Mouse (Mus musculus): ENCODE data around the gene Ntrk2. TPM values are rescaled to one million over a fixed set of nuclear protein-coding genes. Genes with fewer than 3 reads are reported as not detected.
A peak's percentile ranks its signal among the peaks of the same experiment; 100 is the strongest.

Gene Ntrk2
- total RNA-seq (2014; rRNA removed) (229 and 233 TPM in 2 replicates), polyA plus RNA-seq (2015; fragmentation: Nextera tagmentation; extraction: Ambion mirVana) (158 and 160 TPM in 2 replicates)

DNA sequence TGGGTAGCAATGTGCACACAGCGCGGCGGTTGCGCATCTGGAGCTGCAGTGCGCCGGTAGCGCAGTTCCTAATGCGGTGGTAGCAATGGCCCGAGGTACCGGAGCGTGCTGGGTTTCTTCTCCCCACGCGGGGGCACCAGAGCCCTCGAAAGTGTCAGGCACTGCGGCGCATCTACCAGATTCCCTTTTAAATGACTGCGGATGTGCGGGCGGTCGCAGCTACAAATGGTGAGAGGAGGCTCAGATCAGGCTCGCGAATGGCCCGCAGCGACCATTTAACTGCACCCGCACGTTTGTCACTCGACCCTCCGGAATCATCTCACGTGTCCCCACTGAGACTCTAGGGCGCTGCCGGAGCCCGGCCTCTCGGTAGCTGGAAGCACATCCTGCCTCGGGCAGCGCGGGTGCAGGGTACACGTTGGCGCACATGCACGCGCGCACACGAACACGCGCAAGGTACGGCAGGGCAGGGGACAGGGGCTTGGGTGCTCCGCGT is at the start of gene Ntrk2:
Gene Ntrk2 (plus strand): TSS at position 173 of the 496 bp plus-strand sequence.
- Histone ChIP-seq H3K4me3 (ENCODE audit: low read length) (peak within 1 kb of the TSS; percentile 82), H3K36me3 (ENCODE audit: insufficient read depth, low read length) (no peaks in the 10 kb centered on the region), H3K27me3 (ENCODE audit: insufficient read depth, low read length) (no peaks in the 10 kb centered on the region), H3K27ac (peak within 1 kb of the TSS; percentile 98), H3K4me2 (ENCODE audit: low read depth, low read length) (peak within 1 kb of the TSS; percentile 70), H3K9me3 (ENCODE audit: low read length) (no peaks in the 10 kb centered on the region), H3K4me1 (ENCODE audit: insufficient read depth, low read length) (0 out of 2 replicates have a peak, but pooled peaks cover 5% of the 10 kb centered on the region), H3K9ac (replicated peaks; ENCODE audit: low read length) (peak within 1 kb of the TSS; percentile 91)
- ATAC-seq (peak; percentile 83), DNase-seq (ENCODE audit: low spot score) (peak; percentile 97)
- under 1% methylated on average over 47 of the region's 47 CpGs for WGBS
- TF ChIP-seq CTCF (IDR thresholded peaks at IDR 0.05; ENCODE audit: low read depth), result peak; percentile 89

- Histone ChIP-seq H3K4me3 (ENCODE audit: low read length) (no peak overlapping the region), H3K36me3 (ENCODE audit: insufficient read depth, low read length) (no peaks in the 10 kb centered on the region), H3K27ac (no peak overlapping the region), H3K9ac (replicated peaks; ENCODE audit: low read length) (no peak overlapping the region), H3K27me3 (ENCODE audit: insufficient read depth, low read length) (no peaks in the 10 kb centered on the region), H3K4me1 (ENCODE audit: insufficient read depth, low read length) (no peaks in the 10 kb centered on the region), H3K9me3 (ENCODE audit: low read length) (no peaks in the 10 kb centered on the region), H3K4me2 (ENCODE audit: low read depth, low read length) (no peak overlapping the region)
- WGBS, result 83% methylated on average over 5 of the region's 5 CpGs
- ATAC-seq, result no peak
- DNase-seq (ENCODE audit: low spot score), result no peak
- no peak for TF ChIP-seq CTCF (IDR thresholded peaks at IDR 0.05; ENCODE audit: low read depth)
Observed at GRCm38 (mm10) chr13:58761003-58761630, 45.3 kb upstream of the Ntrk2 start.

- Histone ChIP-seq H3K27me3 (ENCODE audit: insufficient read depth, low read length) (no peaks in the 10 kb centered on the region), H3K36me3 (ENCODE audit: insufficient read depth, low read length) (no peaks in the 10 kb centered on the region), H3K4me1 (ENCODE audit: insufficient read depth, low read length) (no peaks in the 10 kb centered on the region), H3K27ac (no peak overlapping the region), H3K4me2 (ENCODE audit: low read depth, low read length) (no peak overlapping the region), H3K4me3 (ENCODE audit: low read length) (no peak overlapping the region), H3K9me3 (ENCODE audit: low read length) (no peaks in the 10 kb centered on the region), H3K9ac (replicated peaks; ENCODE audit: low read length) (no peak overlapping the region)
- DNase-seq (ENCODE audit: low spot score), result no peak
- ATAC-seq, result no peak
- no peak for TF ChIP-seq CTCF (IDR thresholded peaks at IDR 0.05; ENCODE audit: low read depth)
- 90% methylated on average over 6 of the region's 6 CpGs for WGBS
Observed at GRCm38 (mm10) chr13:58768258-58768657, 38.1 kb upstream of the Ntrk2 start.

- H3K4me1 ChIP-seq (ENCODE audit: insufficient read depth, low read length), result no peaks in the 10 kb centered on the region
- H3K9me3 ChIP-seq (ENCODE audit: low read length), result no peaks in the 10 kb centered on the region
- H3K9ac ChIP-seq (replicated peaks; ENCODE audit: low read length), result no peak overlapping the region
- no peak overlapping the region for H3K27ac ChIP-seq
- 49% methylated on average over 2 of the region's 2 CpGs for WGBS
- no peaks in the 10 kb centered on the region for H3K36me3 ChIP-seq (ENCODE audit: insufficient read depth, low read length)
- H3K4me3 ChIP-seq (ENCODE audit: low read length), result no peak overlapping the region
- no peak for TF ChIP-seq CTCF (IDR thresholded peaks at IDR 0.05; ENCODE audit: low read depth)
- no peak overlapping the region for H3K4me2 ChIP-seq (ENCODE audit: low read depth, low read length)
- DNase-seq (ENCODE audit: low spot score), result no peak
- ATAC-seq, result no peak
- H3K27me3 ChIP-seq (ENCODE audit: insufficient read depth, low read length), result no peaks in the 10 kb centered on the region
Observed at GRCm38 (mm10) chr13:58769438-58769837, 36.9 kb upstream of the Ntrk2 start.

GRCm38 (mm10) chr13:58779261-58779660 is 27.1 kb upstream of the Ntrk2 start:
- ATAC-seq, result no peak
- Histone ChIP-seq H3K4me3 (ENCODE audit: low read length) (no peak overlapping the region), H3K4me2 (ENCODE audit: low read depth, low read length) (no peak overlapping the region), H3K9ac (replicated peaks; ENCODE audit: low read length) (no peak overlapping the region), H3K4me1 (ENCODE audit: insufficient read depth, low read length) (no peaks in the 10 kb centered on the region), H3K36me3 (ENCODE audit: insufficient read depth, low read length) (no peaks in the 10 kb centered on the region), H3K9me3 (ENCODE audit: low read length) (no peaks in the 10 kb centered on the region), H3K27ac (no peak overlapping the region), H3K27me3 (ENCODE audit: insufficient read depth, low read length) (no peaks in the 10 kb centered on the region)
- no peak for TF ChIP-seq CTCF (IDR thresholded peaks at IDR 0.05; ENCODE audit: low read depth)
- DNase-seq (ENCODE audit: low spot score), result no peak
- 94% methylated on average over 14 of the region's 14 CpGs for WGBS

DNA sequence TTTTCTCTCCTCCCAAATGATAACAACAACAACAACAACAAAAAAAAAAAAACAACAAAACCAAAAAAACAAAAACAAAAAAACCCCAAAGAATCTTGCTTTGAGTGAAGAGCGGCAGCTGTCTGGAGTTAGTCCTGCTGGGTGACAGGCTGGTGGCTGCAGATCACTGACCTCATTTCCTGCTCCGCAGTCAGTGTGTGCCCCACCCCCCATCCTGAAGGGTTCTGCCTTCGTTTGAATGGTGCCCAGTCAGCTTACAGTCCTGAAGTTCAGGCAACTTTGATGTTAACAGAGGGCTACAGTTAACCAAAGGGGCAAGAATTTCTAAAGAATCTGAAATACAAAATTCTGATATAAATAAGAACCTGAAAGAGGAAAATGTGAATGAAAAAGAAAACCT is 19.9 kb upstream of the Ntrk2 start:
- Histone ChIP-seq H3K4me1 (ENCODE audit: insufficient read depth, low read length) (no peaks in the 10 kb centered on the region), H3K36me3 (ENCODE audit: insufficient read depth, low read length) (no peaks in the 10 kb centered on the region), H3K27ac (no peak overlapping the region), H3K9me3 (ENCODE audit: low read length) (no peaks in the 10 kb centered on the region), H3K4me2 (ENCODE audit: low read depth, low read length) (no peak overlapping the region), H3K4me3 (ENCODE audit: low read length) (no peak overlapping the region), H3K9ac (replicated peaks; ENCODE audit: low read length) (no peak overlapping the region), H3K27me3 (ENCODE audit: insufficient read depth, low read length) (no peaks in the 10 kb centered on the region)
- no peak for TF ChIP-seq CTCF (IDR thresholded peaks at IDR 0.05; ENCODE audit: low read depth)
- WGBS, result 18% methylated on average over 3 of the region's 3 CpGs
- peak; percentile 46 for DNase-seq (ENCODE audit: low spot score)
- ATAC-seq, result 0 out of 2 replicates have a peak, but pooled peaks have one; percentile 51

- no peaks in the 10 kb centered on the region for H3K36me3 ChIP-seq (ENCODE audit: insufficient read depth, low read length)
- DNase-seq (ENCODE audit: low spot score), result no peak
- H3K9ac ChIP-seq (replicated peaks; ENCODE audit: low read length), result no peak overlapping the region
- no peaks in the 10 kb centered on the region for H3K4me1 ChIP-seq (ENCODE audit: insufficient read depth, low read length)
- no peaks in the 10 kb centered on the region for H3K27me3 ChIP-seq (ENCODE audit: insufficient read depth, low read length)
- H3K4me2 ChIP-seq (ENCODE audit: low read depth, low read length), result no peak overlapping the region
- no peak overlapping the region for H3K27ac ChIP-seq
- 86% methylated on average over 7 of the region's 7 CpGs for WGBS
- ATAC-seq, result no peak
- H3K4me3 ChIP-seq (ENCODE audit: low read length), result no peak overlapping the region
- no peaks in the 10 kb centered on the region for H3K9me3 ChIP-seq (ENCODE audit: low read length)
- TF ChIP-seq CTCF (IDR thresholded peaks at IDR 0.05; ENCODE audit: low read depth), result no peak
Observed at GRCm38 (mm10) chr13:58790741-58791140, 15.6 kb upstream of the Ntrk2 start.
